Mouse (Mus musculus): ENCODE measurements around the gene Ncln. TPM values are rescaled to one million over a fixed set of nuclear protein-coding genes. Genes with fewer than 3 reads are reported as not detected.

Gene Ncln
- polyA plus RNA-seq, 1 experiment from 2014 or later, result 56.0 TPM

DNA sequence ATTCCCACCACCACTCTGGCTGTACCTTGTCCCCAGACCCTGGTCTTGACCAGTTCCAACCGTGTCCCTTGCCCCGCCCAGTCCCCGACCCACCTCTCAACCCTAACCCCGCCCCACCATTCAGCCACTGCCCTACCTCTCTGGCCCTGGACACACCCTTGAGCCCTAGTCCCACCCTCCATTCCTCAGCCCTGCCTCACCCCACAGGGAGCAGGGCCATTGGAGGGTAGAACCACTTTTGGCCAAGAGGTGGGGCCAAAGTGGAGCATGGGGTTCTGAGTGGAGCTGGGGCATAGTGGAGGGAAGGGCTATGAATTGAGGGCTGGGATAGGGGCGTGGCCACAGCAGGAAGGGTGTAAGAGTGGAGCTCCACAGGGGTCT is 30.9 kb downstream of the Ncln start:
- Histone ChIP-seq H3K36me3 (peaks cover 70% of the 10 kb centered on the region), H3K4me1 (replicated peaks) (peaks cover 18% of the 10 kb centered on the region), H3K4me2 (no peak overlapping the region), H3K9me3 (no peaks in the 10 kb centered on the region), H3K9ac (no peak overlapping the region), H3K27ac (no peak overlapping the region), H3K4me3 (no peak overlapping the region), H3K27me3 (peaks cover 83% of the 10 kb centered on the region)
- ATAC-seq (ENCODE audit: low FRiP score), result peak; percentile 23
- WGBS, result 0% methylated on average over 5 of the region's 5 CpGs

DNA sequence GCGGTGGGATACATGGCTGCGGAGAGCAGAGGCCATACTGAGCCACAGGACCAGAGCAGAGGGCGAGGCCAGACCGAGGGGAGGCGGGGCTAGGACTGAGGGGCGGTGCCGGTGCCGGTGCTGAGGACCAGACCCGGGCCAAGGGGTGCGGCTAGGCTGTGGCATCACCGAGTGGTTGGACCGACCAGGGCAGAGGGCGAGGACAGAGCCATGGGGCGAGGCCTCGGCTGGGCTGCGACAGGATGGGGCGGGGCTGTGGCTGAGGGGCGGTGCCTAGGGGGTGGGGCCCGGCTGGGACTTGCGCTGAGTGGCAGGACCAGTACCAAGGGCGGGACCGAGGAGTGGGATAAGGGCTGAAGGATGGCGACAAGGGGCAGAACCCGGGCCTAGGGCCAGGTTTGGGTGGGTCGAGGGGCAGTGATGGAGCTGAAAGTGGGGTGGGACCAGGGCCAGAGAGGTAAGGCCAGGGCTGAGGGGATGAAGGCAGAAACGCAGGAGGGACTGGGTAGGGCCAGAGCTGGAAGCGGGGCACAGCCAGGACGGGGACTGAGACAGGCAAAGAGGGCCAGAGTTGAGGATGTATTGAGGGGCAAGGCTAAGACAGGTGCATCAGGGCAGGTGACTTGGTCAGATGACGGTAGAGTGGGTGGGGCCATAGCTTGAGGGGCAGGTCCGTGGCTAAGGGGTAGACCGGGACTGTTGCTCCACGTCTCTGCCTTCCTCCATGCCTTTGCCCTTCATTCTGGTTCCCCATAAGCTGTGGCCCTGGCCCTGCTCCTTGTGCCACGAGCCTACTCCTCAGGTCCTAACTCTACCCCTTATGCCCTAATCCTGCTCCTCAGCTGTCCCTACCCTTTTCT is 31.6 kb downstream of the Ncln start:
- peaks cover 18% of the 10 kb centered on the region for H3K4me1 ChIP-seq (replicated peaks)
- peaks cover 89% of the 10 kb centered on the region for H3K27me3 ChIP-seq
- no peak overlapping the region for H3K27ac ChIP-seq
- peak overlapping the region; percentile 24; the same call in 1 of the 2 replicates for H3K9ac ChIP-seq
- peaks cover 70% of the 10 kb centered on the region for H3K36me3 ChIP-seq
- ATAC-seq (ENCODE audit: low FRiP score), result peak; percentile 60
- peak overlapping the region; percentile 31 for H3K4me3 ChIP-seq
- no peaks in the 10 kb centered on the region for H3K9me3 ChIP-seq
- peak overlapping the region; percentile 50 for H3K4me2 ChIP-seq
- WGBS, result 4% methylated on average over 33 of the region's 33 CpGs

- Histone ChIP-seq H3K4me1 (replicated peaks) (peaks cover 18% of the 10 kb centered on the region), H3K9me3 (no peaks in the 10 kb centered on the region), H3K4me3 (no peak overlapping the region), H3K27me3 (peaks cover 91% of the 10 kb centered on the region), H3K36me3 (peaks cover 61% of the 10 kb centered on the region), H3K27ac (no peak overlapping the region), H3K4me2 (no peak overlapping the region), H3K9ac (no peak overlapping the region)
- 77% methylated on average over 4 of the region's 4 CpGs for WGBS
- no peak for ATAC-seq (ENCODE audit: low FRiP score)
These were observed 32.7 kb downstream of the Ncln start for GRCm38 (mm10) chr10:81463531-81463930.

- Histone ChIP-seq H3K9me3 (no peaks in the 10 kb centered on the region), H3K4me1 (replicated peaks) (peaks cover 18% of the 10 kb centered on the region), H3K4me2 (no peak overlapping the region), H3K9ac (no peak overlapping the region), H3K27me3 (peaks cover 95% of the 10 kb centered on the region), H3K27ac (no peak overlapping the region), H3K4me3 (no peak overlapping the region), H3K36me3 (peaks cover 55% of the 10 kb centered on the region)
- WGBS, result 81% methylated on average over 7 of the region's 7 CpGs
- no peak for ATAC-seq (ENCODE audit: low FRiP score)
These were observed 33.3 kb downstream of the Ncln start for GRCm38 (mm10) chr10:81462917-81463316.

- 38% methylated on average over 7 of the region's 7 CpGs for WGBS
- Histone ChIP-seq H3K4me3 (no peak overlapping the region), H3K27me3 (peaks cover 93% of the 10 kb centered on the region), H3K9ac (no peak overlapping the region), H3K4me2 (no peak overlapping the region), H3K4me1 (replicated peaks) (peaks cover 18% of the 10 kb centered on the region), H3K9me3 (no peaks in the 10 kb centered on the region), H3K36me3 (peaks cover 50% of the 10 kb centered on the region), H3K27ac (no peak overlapping the region)
- no peak for ATAC-seq (ENCODE audit: low FRiP score)
These were observed 33.8 kb downstream of the Ncln start for GRCm38 (mm10) chr10:81462415-81462804.

GRCm38 (mm10) chr10:81461673-81462414 is 34.3 kb downstream of the Ncln start:
- no peak for ATAC-seq (ENCODE audit: low FRiP score)
- Histone ChIP-seq H3K4me3 (no peak overlapping the region), H3K9ac (no peak overlapping the region), H3K4me1 (replicated peaks) (peaks cover 18% of the 10 kb centered on the region), H3K27me3 (peaks cover 95% of the 10 kb centered on the region), H3K9me3 (no peaks in the 10 kb centered on the region), H3K36me3 (peaks cover 45% of the 10 kb centered on the region), H3K27ac (no peak overlapping the region), H3K4me2 (no peak overlapping the region)
- WGBS, result 8% methylated on average over 16 of the region's 16 CpGs

- Histone ChIP-seq H3K36me3 (peaks cover 36% of the 10 kb centered on the region), H3K9ac (no peak overlapping the region), H3K4me3 (no peak overlapping the region), H3K9me3 (no peaks in the 10 kb centered on the region), H3K27ac (no peak overlapping the region), H3K4me1 (replicated peaks) (peaks cover 18% of the 10 kb centered on the region), H3K27me3 (peaks cover 95% of the 10 kb centered on the region), H3K4me2 (no peak overlapping the region)
- ATAC-seq (ENCODE audit: low FRiP score), result no peak
- 38% methylated on average over 11 of the region's 11 CpGs for WGBS
These were observed 35.2 kb downstream of the Ncln start for GRCm38 (mm10) chr10:81460951-81461350.

DNA sequence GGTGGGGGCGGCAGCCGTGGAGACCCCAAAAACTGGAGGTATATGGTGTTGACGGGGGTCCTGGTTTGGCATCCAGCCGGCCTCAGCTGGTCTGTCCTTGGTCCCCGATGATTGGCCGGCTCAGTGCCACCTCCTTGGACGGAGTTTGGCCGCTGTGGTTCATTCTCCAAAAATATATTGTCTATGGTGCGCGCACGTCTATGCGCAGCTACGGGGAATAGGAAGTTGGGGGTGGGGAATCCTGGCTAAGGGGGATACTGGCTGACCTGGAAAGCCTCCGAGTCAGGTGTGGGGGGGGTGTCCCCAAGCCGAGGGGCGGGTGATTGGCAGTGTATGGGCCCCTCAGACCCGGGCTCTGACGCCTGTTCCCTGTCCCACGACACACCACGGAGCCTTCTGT is 35.7 kb downstream of the Ncln start:
- Histone ChIP-seq H3K9me3 (no peaks in the 10 kb centered on the region), H3K4me2 (no peak overlapping the region), H3K9ac (no peak overlapping the region), H3K4me1 (replicated peaks) (peaks cover 18% of the 10 kb centered on the region), H3K4me3 (no peak overlapping the region), H3K27ac (no peak overlapping the region), H3K27me3 (peaks cover 95% of the 10 kb centered on the region), H3K36me3 (peaks cover 31% of the 10 kb centered on the region)
- ATAC-seq (ENCODE audit: low FRiP score), result no peak
- 34% methylated on average over 20 of the region's 20 CpGs for WGBS

GRCm38 (mm10) chr10:81459399-81459798 is 36.8 kb downstream of the Ncln start:
- Histone ChIP-seq H3K9ac (no peak overlapping the region), H3K4me1 (replicated peaks) (peaks cover 9% of the 10 kb centered on the region), H3K27ac (no peak overlapping the region), H3K9me3 (no peaks in the 10 kb centered on the region), H3K27me3 (peaks cover 95% of the 10 kb centered on the region), H3K4me3 (no peak overlapping the region), H3K36me3 (peaks cover 27% of the 10 kb centered on the region), H3K4me2 (no peak overlapping the region)
- WGBS, result 71% methylated on average over 21 of the region's 21 CpGs
- no peak for ATAC-seq (ENCODE audit: low FRiP score)

GRCm38 (mm10) chr10:81458267-81458666 is 37.9 kb downstream of the Ncln start:
- Histone ChIP-seq H3K27ac (no peak overlapping the region), H3K4me2 (no peak overlapping the region), H3K36me3 (peaks cover 19% of the 10 kb centered on the region), H3K9me3 (no peaks in the 10 kb centered on the region), H3K27me3 (peaks cover 95% of the 10 kb centered on the region), H3K9ac (no peak overlapping the region), H3K4me3 (no peak overlapping the region), H3K4me1 (replicated peaks) (no peaks in the 10 kb centered on the region)
- ATAC-seq (ENCODE audit: low FRiP score), result no peak
- 85% methylated on average over 6 of the region's 6 CpGs for WGBS

DNA sequence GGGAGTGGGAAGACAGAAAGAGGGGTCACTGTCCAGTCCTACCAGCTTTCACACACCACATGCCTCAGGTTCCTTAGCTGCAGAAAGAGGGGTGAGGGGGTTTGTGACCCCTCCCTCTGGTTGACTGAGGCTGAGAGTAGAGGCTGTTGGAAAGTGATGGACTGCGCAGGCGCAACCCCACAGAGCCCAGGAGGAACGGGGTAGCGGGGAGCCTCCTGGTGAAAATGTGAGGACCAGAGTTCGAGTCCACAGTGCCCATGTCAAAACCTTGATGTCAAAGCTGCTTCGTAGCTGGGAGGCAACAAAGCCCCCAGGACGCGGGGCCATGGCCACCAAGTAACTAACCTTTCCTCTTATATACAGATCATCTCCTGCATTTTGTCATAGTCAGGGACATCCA is 38.6 kb downstream of the Ncln start:
- no peak overlapping the region for H3K9ac ChIP-seq
- peaks cover 95% of the 10 kb centered on the region for H3K27me3 ChIP-seq
- WGBS, result 83% methylated on average over 8 of the region's 8 CpGs
- H3K4me2 ChIP-seq, result no peak overlapping the region
- no peaks in the 10 kb centered on the region for H3K9me3 ChIP-seq
- no peak for ATAC-seq (ENCODE audit: low FRiP score)
- H3K4me1 ChIP-seq (replicated peaks), result no peaks in the 10 kb centered on the region
- no peak overlapping the region for H3K27ac ChIP-seq
- H3K36me3 ChIP-seq, result peaks cover 14% of the 10 kb centered on the region
- no peak overlapping the region for H3K4me3 ChIP-seq

DNA sequence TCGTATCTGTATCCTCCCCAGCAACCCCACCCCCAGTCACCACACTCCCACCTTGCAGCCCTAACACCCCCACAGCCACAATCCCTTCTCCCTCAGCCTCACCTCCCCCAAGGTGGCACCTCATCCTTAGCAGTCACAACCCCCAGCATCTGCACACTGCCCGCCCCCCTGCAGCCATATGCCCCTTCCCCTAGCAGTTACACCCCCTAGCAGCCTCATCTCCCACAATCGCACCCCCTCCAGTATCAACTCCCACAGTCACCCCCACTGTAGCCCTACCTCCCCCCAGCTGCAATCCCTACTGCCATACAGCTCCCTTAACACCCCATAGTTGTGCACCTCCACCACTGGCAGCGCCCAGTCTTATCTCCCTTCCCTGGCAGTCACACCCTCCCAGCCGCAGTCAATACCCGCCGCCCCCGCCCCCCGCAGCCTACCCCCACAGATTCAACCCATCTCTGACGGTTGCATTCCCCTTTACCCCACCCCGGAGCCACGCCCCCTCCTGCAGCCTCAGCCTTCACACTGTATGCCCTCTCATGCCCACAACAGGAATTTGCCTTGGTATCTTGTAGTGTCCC is 39.1 kb downstream of the Ncln start:
- 55% methylated on average over 12 of the region's 12 CpGs for WGBS
- H3K9me3 ChIP-seq, result no peaks in the 10 kb centered on the region
- peak; percentile 18; the same call in 1 of the 2 replicates for ATAC-seq (ENCODE audit: low FRiP score)

More for the DNA sequence above, 39.1 kb downstream of the Ncln start:
- no peak overlapping the region for H3K9ac ChIP-seq
- H3K27me3 ChIP-seq, result peaks cover 95% of the 10 kb centered on the region
- H3K27ac ChIP-seq, result no peak overlapping the region
- H3K4me2 ChIP-seq, result no peak overlapping the region
- H3K4me3 ChIP-seq, result no peak overlapping the region
- peaks cover 8% of the 10 kb centered on the region for H3K36me3 ChIP-seq
- 0 out of 2 replicates have a peak, but pooled peaks cover 5% of the 10 kb centered on the region for H3K4me1 ChIP-seq (replicated peaks)
